Mouse (Mus musculus) monocyte, adult 2 months (primary cell): Measurements from ENCODE around the gene Cmya5.

Experiments
- DNase-seq, 2 experiments: peaks; one replicate each; pipeline ENCODE4 v3.0.0; 2022; ENCODE audit warnings: low spot score in 2 of 2, low read depth in 1 of 2

The Cmya5 gene

DNA sequence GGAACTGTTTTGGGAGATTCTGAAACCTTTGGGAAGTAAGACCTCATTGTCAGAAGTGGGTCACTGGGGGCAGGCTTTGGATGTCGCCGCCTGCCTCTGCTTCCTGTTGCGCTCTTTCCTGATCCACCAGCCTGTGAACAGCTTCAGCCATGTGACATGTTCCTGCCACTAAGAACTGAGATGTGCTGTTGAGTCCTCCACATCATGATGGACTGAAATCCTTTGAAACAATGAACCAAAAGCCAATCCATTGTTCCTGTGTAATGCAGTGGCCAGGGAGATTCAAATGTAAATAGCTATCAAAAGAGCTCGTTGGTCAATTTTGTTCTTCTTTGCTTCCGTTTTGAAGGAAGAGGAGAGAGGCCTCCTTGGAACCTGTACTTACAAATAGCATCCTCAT lies 151.7 kb downstream of the Cmya5 start:
- DNase-seq = no peak
